Mouse (Mus musculus) kidney, embryonic 15.5 days (tissue): ENCODE data around the gene C1galt1. TPM values are rescaled to one million over a fixed set of nuclear protein-coding genes. Genes with fewer than 3 reads are reported as not detected.

Source experiments
- ATAC-seq: fragments of 200-750 bp; cut with Nextera tagmentation; replicated peaks from 2 replicates; pipeline ENCODE4 v1.8.0; 2017; ENCODE audit warnings: moderate TSS enrichment; ENCODE audit not compliant: low FRiP score
- H3K27ac ChIP-seq: fragments of 300-500 bp; sonication (generic); 2 replicates; pipeline ENCODE4 v1.5.1; 2015; ENCODE audit warnings: mild to moderate bottlenecking, inconsistent platforms
- H3K27me3 ChIP-seq: fragments of 300-500 bp; sonication (generic); 2 replicates; pipeline ENCODE4 v1.6.1; 2015; ENCODE audit warnings: inconsistent platforms
- H3K36me3 ChIP-seq: fragments of 300-500 bp; sonication (generic); 2 replicates; pipeline ENCODE4 v1.6.1; 2015; ENCODE audit warnings: inconsistent platforms
- H3K4me1 ChIP-seq: fragments of 300-500 bp; sonication (generic); 2 replicates; pipeline ENCODE4 v1.6.1; 2015; ENCODE audit warnings: inconsistent platforms
- H3K4me2 ChIP-seq: fragments of 300-500 bp; sonication (generic); 2 replicates; pipeline ENCODE4 v1.6.1; 2015; ENCODE audit warnings: moderate library complexity, mild to moderate bottlenecking, inconsistent platforms
- H3K4me3 ChIP-seq: fragments of 300-500 bp; sonication (generic); replicated peaks from 2 replicates; pipeline ENCODE4 v1.5.1; 2015; ENCODE audit warnings: mild to moderate bottlenecking, inconsistent platforms
- H3K9ac ChIP-seq: fragments of 300-500 bp; sonication (generic); 2 replicates; pipeline ENCODE4 v1.6.1; 2015; ENCODE audit warnings: mild to moderate bottlenecking, inconsistent platforms
- H3K9me3 ChIP-seq: fragments of 300-500 bp; sonication (generic); replicated peaks from 2 replicates; pipeline ENCODE4 v1.6.1; 2016; ENCODE audit warnings: inconsistent platforms
- WGBS: fragments of 180-500 bp; shearing (Covaris S2); methylation state at CpG from one replicate; pipeline ENCODE4 v1.1.7; 2015; ENCODE audit warnings: mixed read lengths; 5-methylcytosine and 5-hydroxymethylcytosine counted together
- polyA plus RNA-seq: library from polyadenylated mRNA; unstranded; fragments of >200 nt; fragmentation: Nextera tagmentation; extraction: Ambion mirVana; gene quantifications from 2 replicates; pipeline ENCODE4 v1.2.1, GENCODE M21; 2015

C1galt1 gene
- 3.0 and 3.1 TPM in 2 replicates for polyA plus RNA-seq

GRCm38 (mm10) chr6:7844802-7845679 is at the start of gene C1galt1:
Gene C1galt1 (plus strand): TSS chr6:7844842.
- Histone ChIP-seq H3K36me3 (no peaks in the 10 kb centered on the region), H3K27ac (peak within 1 kb of the TSS; percentile 96), H3K9ac (peak within 1 kb of the TSS; percentile 89), H3K27me3 (no peaks in the 10 kb centered on the region), H3K9me3 (no peaks in the 10 kb centered on the region), H3K4me2 (peak within 1 kb of the TSS; percentile 65), H3K4me3 (peak within 1 kb of the TSS; percentile 88), H3K4me1 (peaks cover 26% of the 10 kb centered on the region)
- WGBS = under 1% methylated on average over 77 of the region's 93 CpGs
- peak; percentile 92 for ATAC-seq

- Histone ChIP-seq H3K9ac (no peak overlapping the region), H3K27ac (no peak overlapping the region), H3K4me1 (no peaks in the 10 kb centered on the region), H3K9me3 (no peaks in the 10 kb centered on the region), H3K4me2 (no peak overlapping the region), H3K4me3 (no peak overlapping the region), H3K27me3 (no peaks in the 10 kb centered on the region), H3K36me3 (no peaks in the 10 kb centered on the region)
- WGBS = 84% methylated on average over 6 of the region's 6 CpGs
- ATAC-seq = no peak
Observed at GRCm38 (mm10) chr6:7799969-7800368, 44.7 kb upstream of the C1galt1 start.

GRCm38 (mm10) chr6:7803765-7804542 is 40.7 kb upstream of the C1galt1 start:
- H3K9me3 ChIP-seq = no peaks in the 10 kb centered on the region
- H3K36me3 ChIP-seq = no peaks in the 10 kb centered on the region
- no peak overlapping the region for H3K9ac ChIP-seq
- WGBS = 84% methylated on average over 9 of the region's 9 CpGs
- H3K27ac ChIP-seq = no peak overlapping the region
- H3K4me1 ChIP-seq = no peaks in the 10 kb centered on the region
- no peaks in the 10 kb centered on the region for H3K27me3 ChIP-seq
- no peak overlapping the region for H3K4me2 ChIP-seq
- ATAC-seq = no peak
- no peak overlapping the region for H3K4me3 ChIP-seq

- ATAC-seq = no peak
- Histone ChIP-seq H3K9me3 (no peaks in the 10 kb centered on the region), H3K4me3 (no peak overlapping the region), H3K27ac (no peak overlapping the region), H3K4me1 (no peaks in the 10 kb centered on the region), H3K4me2 (no peak overlapping the region), H3K27me3 (no peaks in the 10 kb centered on the region), H3K36me3 (no peaks in the 10 kb centered on the region), H3K9ac (no peak overlapping the region)
- WGBS = 38% methylated on average over 2 of the region's 2 CpGs
Observed at GRCm38 (mm10) chr6:7814146-7814545, 30.5 kb upstream of the C1galt1 start.

- no peak overlapping the region for H3K4me2 ChIP-seq
- no peaks in the 10 kb centered on the region for H3K4me1 ChIP-seq
- no peak overlapping the region for H3K9ac ChIP-seq
- WGBS = 86% methylated on average over 5 of the region's 5 CpGs
- no peak overlapping the region for H3K4me3 ChIP-seq
- no peak overlapping the region for H3K27ac ChIP-seq
- ATAC-seq = no peak
- H3K36me3 ChIP-seq = no peaks in the 10 kb centered on the region
- no peaks in the 10 kb centered on the region for H3K9me3 ChIP-seq
- no peaks in the 10 kb centered on the region for H3K27me3 ChIP-seq
Observed at GRCm38 (mm10) chr6:7816233-7816632, 28.4 kb upstream of the C1galt1 start.

GRCm38 (mm10) chr6:7822688-7823087 is 22.0 kb upstream of the C1galt1 start:
- no peak overlapping the region for H3K27ac ChIP-seq
- H3K9me3 ChIP-seq = no peaks in the 10 kb centered on the region
- H3K36me3 ChIP-seq = no peaks in the 10 kb centered on the region
- H3K4me3 ChIP-seq = no peak overlapping the region
- WGBS = 60% methylated on average over 6 of the region's 6 CpGs
- H3K27me3 ChIP-seq = no peaks in the 10 kb centered on the region
- H3K4me1 ChIP-seq = no peaks in the 10 kb centered on the region
- H3K9ac ChIP-seq = no peak overlapping the region
- ATAC-seq = no peak
- H3K4me2 ChIP-seq = no peak overlapping the region

GRCm38 (mm10) chr6:7830793-7831192 is 13.8 kb upstream of the C1galt1 start:
- no peaks in the 10 kb centered on the region for H3K9me3 ChIP-seq
- no peaks in the 10 kb centered on the region for H3K4me1 ChIP-seq
- H3K27me3 ChIP-seq = no peaks in the 10 kb centered on the region
- no peak overlapping the region for H3K9ac ChIP-seq
- H3K36me3 ChIP-seq = no peaks in the 10 kb centered on the region
- no peak overlapping the region for H3K4me3 ChIP-seq
- no peak for ATAC-seq
- H3K27ac ChIP-seq = no peak overlapping the region
- 79% methylated on average over 8 of the region's 8 CpGs for WGBS
- H3K4me2 ChIP-seq = no peak overlapping the region

- H3K27ac ChIP-seq = no peak overlapping the region
- no peak for ATAC-seq
- H3K36me3 ChIP-seq = no peaks in the 10 kb centered on the region
- no peaks in the 10 kb centered on the region for H3K9me3 ChIP-seq
- no peaks in the 10 kb centered on the region for H3K27me3 ChIP-seq
- H3K4me3 ChIP-seq = no peak overlapping the region
- no peak overlapping the region for H3K4me2 ChIP-seq
- no peaks in the 10 kb centered on the region for H3K4me1 ChIP-seq
- no peak overlapping the region for H3K9ac ChIP-seq
- WGBS = 55% methylated on average over 6 of the region's 6 CpGs
Observed at GRCm38 (mm10) chr6:7832564-7833175, 12.0 kb upstream of the C1galt1 start.

GRCm38 (mm10) chr6:7843726-7844411 is 773 bp upstream of the C1galt1 start:
- no peak overlapping the region for H3K9ac ChIP-seq
- no peaks in the 10 kb centered on the region for H3K36me3 ChIP-seq
- H3K27me3 ChIP-seq = no peaks in the 10 kb centered on the region
- peaks cover 26% of the 10 kb centered on the region for H3K4me1 ChIP-seq
- H3K4me2 ChIP-seq = peak overlapping the region; percentile 65
- H3K9me3 ChIP-seq = no peaks in the 10 kb centered on the region
- 66% methylated on average over 10 of the region's 10 CpGs for WGBS
- H3K4me3 ChIP-seq = peak overlapping the region; percentile 88
- no peak for ATAC-seq
- H3K27ac ChIP-seq = peak overlapping the region; percentile 96

- Histone ChIP-seq H3K36me3 (no peaks in the 10 kb centered on the region), H3K9ac (peak overlapping the region; percentile 89), H3K27ac (peak overlapping the region; percentile 96), H3K27me3 (no peaks in the 10 kb centered on the region), H3K4me2 (peak overlapping the region; percentile 65), H3K9me3 (no peaks in the 10 kb centered on the region), H3K4me3 (peak overlapping the region; percentile 88), H3K4me1 (peaks cover 26% of the 10 kb centered on the region)
- WGBS = under 1% methylated on average over 16 of the region's 33 CpGs
- peak; percentile 99 for ATAC-seq
Observed at GRCm38 (mm10) chr6:7844412-7844801, 235 bp upstream of the C1galt1 start.

GRCm38 (mm10) chr6:7845680-7846017 is 1.0 kb downstream of the C1galt1 start:
- no peak for ATAC-seq
- H3K27ac ChIP-seq = no peak overlapping the region
- H3K4me1 ChIP-seq = peaks cover 30% of the 10 kb centered on the region
- no peaks in the 10 kb centered on the region for H3K9me3 ChIP-seq
- H3K4me2 ChIP-seq = peak overlapping the region; percentile 65
- 12% methylated on average over 6 of the region's 6 CpGs for WGBS
- H3K9ac ChIP-seq = 0 out of 2 replicates have a peak overlapping the region, but pooled peaks have one; percentile 89
- no peaks in the 10 kb centered on the region for H3K36me3 ChIP-seq
- peak overlapping the region; percentile 88 for H3K4me3 ChIP-seq
- no peaks in the 10 kb centered on the region for H3K27me3 ChIP-seq
